Mouse (Mus musculus) inflammation-experienced regulatory T-cells, adult 6 months (primary cell): ENCODE data around the gene Stt3a. TPM values are rescaled to one million over a fixed set of nuclear protein-coding genes. Genes with fewer than 3 reads are reported as not detected.

Source experiments
- ATAC-seq: one replicate; pipeline ENCODE4 v1.8.0; 2017
- polyA plus RNA-seq, 3 experiments: library from polyadenylated mRNA; unstranded; fragments of 100-300 nt; shearing (Covaris generic); gene quantifications; one replicate each; pipeline ENCODE4 v1.2.1; 2017

Gene Stt3a
- polyA plus RNA-seq, 3 experiments from 2014 or later = 237 to 338 (median 247) TPM

DNA sequence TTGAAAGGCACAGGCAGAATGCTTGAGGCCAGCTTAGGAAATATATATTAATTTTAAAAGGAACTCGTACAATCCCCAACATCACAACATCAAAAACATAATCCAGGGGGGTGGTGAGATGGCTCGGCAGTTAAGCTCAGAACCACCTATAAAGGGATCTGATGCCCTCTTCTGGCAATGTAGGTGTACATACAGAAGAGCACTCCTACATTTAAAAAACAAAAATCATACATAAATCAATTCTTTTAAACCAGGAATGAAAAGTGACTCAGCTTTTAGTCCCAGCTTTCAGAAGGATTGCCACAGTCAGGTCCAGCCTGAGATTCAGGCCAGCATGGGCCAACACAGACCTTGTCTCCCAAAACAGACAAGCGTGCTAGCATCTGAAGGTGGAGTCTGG is 50.9 kb downstream of the Stt3a start:
- ATAC-seq = no peak

DNA sequence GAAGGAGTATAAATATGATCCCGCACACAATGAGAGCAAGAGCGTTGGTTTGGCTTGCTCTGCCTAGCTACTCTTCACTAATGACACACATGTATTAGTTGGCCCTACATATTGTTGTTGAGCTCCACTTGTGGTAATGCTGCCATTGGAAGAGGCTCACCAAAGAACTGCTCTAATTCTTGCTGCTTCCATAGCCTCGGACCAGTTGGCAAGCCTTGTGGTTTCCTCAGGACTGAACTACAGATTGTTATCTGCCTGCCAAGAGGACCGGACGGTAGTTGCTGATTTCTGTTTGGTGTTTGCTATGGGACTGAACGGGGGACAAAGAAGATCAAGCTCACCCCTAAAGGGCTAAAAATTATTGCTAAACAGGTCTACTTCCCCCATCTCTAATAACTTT is 60.2 kb downstream of the Stt3a start:
- no peak for ATAC-seq

DNA sequence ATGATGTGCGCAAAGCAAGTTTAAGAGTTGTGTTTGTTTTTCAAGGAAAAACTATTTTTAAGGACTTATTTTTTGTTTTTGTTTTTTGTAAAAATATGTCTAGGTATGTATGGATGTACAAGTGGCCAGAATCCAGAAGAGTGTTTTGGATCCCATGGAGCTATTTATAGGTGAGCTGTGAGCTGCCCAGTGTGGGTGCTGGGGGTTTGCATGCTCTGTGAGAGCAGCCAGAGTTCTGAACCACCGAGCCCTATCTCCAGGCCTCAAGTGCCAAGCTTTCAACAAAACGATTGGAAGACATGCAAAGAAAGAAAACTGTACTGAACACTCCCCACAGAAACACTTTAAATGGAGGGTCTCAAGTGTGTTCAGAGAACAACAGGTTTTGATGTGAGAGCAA is 61.6 kb downstream of the Stt3a start:
- ATAC-seq = no peak

DNA sequence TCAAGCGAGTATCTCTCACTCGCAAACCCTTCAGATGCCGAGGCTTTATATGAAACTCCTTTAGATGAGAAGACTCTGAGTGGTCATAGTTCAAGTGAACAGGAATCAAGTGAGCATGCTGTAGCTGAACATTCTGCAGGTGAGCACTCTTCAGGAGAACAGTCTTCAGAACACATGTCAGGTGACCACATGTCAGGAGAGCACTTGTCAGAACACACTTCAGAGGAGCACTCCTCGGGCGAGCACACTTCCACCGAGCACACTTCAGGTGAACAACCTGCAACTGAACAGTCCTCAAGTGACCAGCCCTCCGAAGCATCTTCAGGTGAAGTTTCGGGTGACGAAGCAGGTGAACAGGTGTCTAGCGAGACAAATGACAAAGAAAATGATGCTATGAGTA is 73.2 kb downstream of the Stt3a start:
- no peak for ATAC-seq

DNA sequence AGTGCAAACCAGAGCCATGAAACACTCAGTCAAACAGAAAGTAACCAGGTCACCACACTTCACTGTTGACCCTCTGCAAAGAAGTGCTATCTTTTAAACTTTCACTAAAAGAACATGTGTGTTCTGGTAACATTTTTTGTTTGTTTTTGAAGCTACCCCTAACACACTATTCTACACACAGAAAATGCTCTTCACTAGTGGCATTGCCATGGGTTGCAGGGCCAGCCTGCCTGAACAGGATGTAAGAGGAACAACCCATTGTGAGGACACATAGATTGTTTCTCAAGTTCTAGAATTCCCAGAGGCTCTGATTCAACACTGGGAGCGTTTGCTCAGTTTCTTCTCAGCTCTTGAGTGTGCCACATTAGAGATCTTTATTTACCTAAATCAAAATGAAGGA is 74.6 kb downstream of the Stt3a start, which contains the start of gene Acrv1:
Gene Acrv1 (plus strand): TSS at position 301 of the 400 bp plus-strand sequence.
- ATAC-seq = no peak

DNA sequence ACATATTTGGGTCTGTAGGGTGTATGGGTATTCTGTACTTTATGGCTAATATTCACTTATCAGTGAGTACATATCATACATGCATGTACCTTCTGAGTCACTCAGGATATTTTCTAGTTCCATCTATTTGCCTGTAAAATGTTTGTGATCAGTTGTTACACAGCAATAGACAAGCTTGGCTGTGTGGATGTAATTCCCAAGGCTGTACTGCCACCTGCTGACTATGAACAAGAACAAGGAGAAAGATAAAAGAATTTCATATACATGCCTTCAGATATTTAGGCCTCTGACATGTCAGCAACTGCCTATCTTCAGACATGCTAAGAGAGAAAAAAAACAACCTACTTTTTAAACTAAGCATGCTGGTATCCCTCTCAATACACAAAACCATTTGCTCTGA is 80.2 kb downstream of the Stt3a start:
- ATAC-seq = no peak

DNA sequence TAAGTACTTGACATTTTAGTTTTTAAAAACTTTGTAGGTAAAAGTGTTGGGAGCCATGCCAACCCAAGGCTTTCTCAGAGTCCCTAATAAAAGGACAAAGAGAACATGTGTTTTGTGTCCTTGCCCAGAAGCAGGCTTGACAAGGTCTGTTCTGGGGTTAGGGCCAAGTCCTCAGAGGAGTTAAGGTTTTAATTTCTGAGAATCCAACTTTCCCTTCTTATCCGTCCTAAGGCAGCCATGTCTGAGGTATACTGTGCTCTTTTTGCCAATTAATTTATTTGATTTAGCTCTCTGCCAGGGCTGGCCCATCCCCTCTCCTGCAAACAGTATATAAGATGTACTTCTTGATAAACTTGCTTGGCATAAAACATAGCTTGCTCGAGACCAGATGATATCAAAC is 86.1 kb downstream of the Stt3a start:
- ATAC-seq = no peak

Other genes starting within 250 kb of the Stt3a start
- not detected for gene Gm5615, start 225.7 kb downstream of the Stt3a start, polyA plus RNA-seq
- not detected for gene Gm17689, start 185.0 kb downstream of the Stt3a start, polyA plus RNA-seq
- gene A630095E13Rik, start 124.3 kb downstream of the Stt3a start, polyA plus RNA-seq = not detected
- not detected for gene Acrv1, start 74.5 kb downstream of the Stt3a start, polyA plus RNA-seq
- gene Chek1, start 40.6 kb downstream of the Stt3a start, polyA plus RNA-seq = 10 to 100 TPM in 1 of 3 experiments, 1 to 10 TPM in 2; 3.7 to 24.6 (median 6.3) TPM
- gene Ei24, start 29.7 kb upstream of the Stt3a start, polyA plus RNA-seq = 10 to 100 TPM; 13.2 to 20.3 (median 16.4) TPM
- gene Fez1, start 54.2 kb upstream of the Stt3a start, polyA plus RNA-seq = not detected